Mouse (Mus musculus) hindbrain, embryonic 14.5 days (tissue): Measurements from ENCODE around the gene Gm340. TPM values are rescaled to one million over a fixed set of nuclear protein-coding genes. Genes with fewer than 3 reads are reported as not detected.

Experiments used
- ATAC-seq: fragments of 200-750 bp; cut with Nextera tagmentation; 2 replicates; pipeline ENCODE4 v1.8.0; 2017; ENCODE audit warnings: moderate number of reproducible peaks, mild to moderate bottlenecking, moderate TSS enrichment, moderate library complexity; ENCODE audit not compliant: low FRiP score
- DNase-seq: peaks from one replicate; pipeline ENCODE4 v3.0.0-alpha.2; 2015; ENCODE audit warnings: low spot score
- H3K27ac ChIP-seq: fragments of 300-500 bp; sonication (generic); 2 replicates; pipeline ENCODE4 v1.5.1; 2014; ENCODE audit warnings: mild to moderate bottlenecking, moderate library complexity
- H3K27me3 ChIP-seq: fragments of 300-500 bp; sonication (generic); 2 replicates; pipeline ENCODE4 v1.6.1; 2014; ENCODE audit warnings: mild to moderate bottlenecking, low read length, mixed read lengths; ENCODE audit not compliant: control insufficient read depth, insufficient read depth
- H3K36me3 ChIP-seq: fragments of 300-500 bp; sonication (generic); replicated peaks from 2 replicates; pipeline ENCODE4 v1.6.1; 2014; ENCODE audit not compliant: control insufficient read depth, insufficient read depth
- H3K4me1 ChIP-seq: fragments of 300-500 bp; sonication (generic); replicated peaks from 2 replicates; pipeline ENCODE4 v1.6.1; 2014; ENCODE audit warnings: antibody characterized with exemption, low read length, mixed read lengths; ENCODE audit not compliant: control insufficient read depth, insufficient read depth
- H3K4me2 ChIP-seq: fragments of 300-500 bp; sonication (generic); replicated peaks from 2 replicates; pipeline ENCODE4 v1.6.1; 2014; ENCODE audit warnings: mild to moderate bottlenecking, moderate library complexity
- H3K4me3 ChIP-seq: fragments of 300-500 bp; sonication (generic); replicated peaks from 2 replicates; pipeline ENCODE4 v1.5.1; 2014; ENCODE audit warnings: mild to moderate bottlenecking, low read length
- H3K9ac ChIP-seq: fragments of 300-500 bp; sonication (generic); 2 replicates; pipeline ENCODE4 v1.6.1; 2014
- H3K9me3 ChIP-seq: fragments of 300-500 bp; sonication (generic); 2 replicates; pipeline ENCODE4 v1.6.1; 2016; ENCODE audit warnings: low read length; ENCODE audit not compliant: control insufficient read depth
- WGBS: fragments of 180-500 bp; shearing (Covaris S2); extraction: QIAGEN DNeasy Blood & Tissue Kit; methylation state at CpG from one replicate; pipeline ENCODE4 v1.1.7; 2014; 5-methylcytosine and 5-hydroxymethylcytosine counted together
- polyA plus RNA-seq: library from polyadenylated mRNA; unstranded; fragments of >200 nt; fragmentation: Nextera tagmentation; extraction: Ambion mirVana; gene quantifications from 2 replicates; pipeline ENCODE4 v1.2.1, GENCODE M21; 2014

Gene Gm340
- polyA plus RNA-seq: 3.1 and 3.2 TPM in 2 replicates

- Histone ChIP-seq H3K4me3 (no peak within 1 kb of the TSS), H3K4me1 (no peaks in the 10 kb centered on the region), H3K27me3 (no peaks in the 10 kb centered on the region), H3K36me3 (peaks cover 50% of the 10 kb centered on the region), H3K9me3 (no peaks in the 10 kb centered on the region), H3K9ac (no peak within 1 kb of the TSS), H3K4me2 (no peak within 1 kb of the TSS), H3K27ac (no peak within 1 kb of the TSS)
- 94% methylated on average over 23 of the region's 23 CpGs for WGBS
- ATAC-seq (no peak), DNase-seq (no peak)
These were observed at the start of gene Gm340 for GRCm38 (mm10) chr19:41581706-41582420. Gene Gm340 (plus strand): TSS chr19:41582370.

GRCm38 (mm10) chr19:41534021-41534420 lies 48.1 kb upstream of the Gm340 start:
- Histone ChIP-seq H3K36me3 (no peaks in the 10 kb centered on the region), H3K4me2 (no peak overlapping the region), H3K9me3 (no peaks in the 10 kb centered on the region), H3K27me3 (no peaks in the 10 kb centered on the region), H3K4me3 (no peak overlapping the region), H3K9ac (no peak overlapping the region), H3K27ac (no peak overlapping the region), H3K4me1 (no peaks in the 10 kb centered on the region)
- DNase-seq (no peak), ATAC-seq (no peak)
- WGBS: 95% methylated on average over 3 of the region's 3 CpGs

GRCm38 (mm10) chr19:41556981-41557380 lies 25.2 kb upstream of the Gm340 start:
- Histone ChIP-seq H3K4me2 (no peak overlapping the region), H3K9me3 (no peaks in the 10 kb centered on the region), H3K4me3 (no peak overlapping the region), H3K27ac (no peak overlapping the region), H3K9ac (no peak overlapping the region), H3K27me3 (no peaks in the 10 kb centered on the region), H3K36me3 (peaks cover 45% of the 10 kb centered on the region), H3K4me1 (0 out of 2 replicates have a peak, but pooled peaks cover 4% of the 10 kb centered on the region)
- DNase-seq: no peak
- 88% methylated on average over 4 of the region's 4 CpGs for WGBS
- ATAC-seq: no peak

GRCm38 (mm10) chr19:41557491-41557890 lies 24.7 kb upstream of the Gm340 start:
- Histone ChIP-seq H3K36me3 (peaks cover 43% of the 10 kb centered on the region), H3K27ac (no peak overlapping the region), H3K9ac (no peak overlapping the region), H3K9me3 (no peaks in the 10 kb centered on the region), H3K27me3 (no peaks in the 10 kb centered on the region), H3K4me1 (0 out of 2 replicates have a peak, but pooled peaks cover 4% of the 10 kb centered on the region), H3K4me2 (no peak overlapping the region), H3K4me3 (no peak overlapping the region)
- ATAC-seq (no peak), DNase-seq (no peak)
- 95% methylated on average over 4 of the region's 4 CpGs for WGBS

GRCm38 (mm10) chr19:41558891-41559486 lies 23.2 kb upstream of the Gm340 start:
- ATAC-seq (no peak), DNase-seq (no peak)
- 70% methylated on average over 9 of the region's 9 CpGs for WGBS
- no peaks in the 10 kb centered on the region for H3K27me3 ChIP-seq
- H3K4me3 ChIP-seq: no peak overlapping the region
- H3K9me3 ChIP-seq: no peaks in the 10 kb centered on the region
- no peak overlapping the region for H3K4me2 ChIP-seq
- H3K9ac ChIP-seq: no peak overlapping the region
- peaks cover 39% of the 10 kb centered on the region for H3K36me3 ChIP-seq
- H3K4me1 ChIP-seq: 0 out of 2 replicates have a peak, but pooled peaks cover 4% of the 10 kb centered on the region
- no peak overlapping the region; the same call in 1 of the 2 replicates for H3K27ac ChIP-seq

GRCm38 (mm10) chr19:41560856-41561255 lies 21.3 kb upstream of the Gm340 start:
- no peak overlapping the region for H3K27ac ChIP-seq
- no peak overlapping the region for H3K4me3 ChIP-seq
- peaks cover 34% of the 10 kb centered on the region for H3K36me3 ChIP-seq
- no peak overlapping the region for H3K4me2 ChIP-seq
- WGBS: 95% methylated on average over 3 of the region's 3 CpGs
- ATAC-seq: no peak
- H3K4me1 ChIP-seq: 0 out of 2 replicates have a peak, but pooled peaks cover 4% of the 10 kb centered on the region
- DNase-seq: no peak
- no peaks in the 10 kb centered on the region for H3K27me3 ChIP-seq
- no peaks in the 10 kb centered on the region for H3K9me3 ChIP-seq
- no peak overlapping the region for H3K9ac ChIP-seq

GRCm38 (mm10) chr19:41568791-41569190 lies 13.4 kb upstream of the Gm340 start:
- ATAC-seq: no peak
- H3K36me3 ChIP-seq: no peaks in the 10 kb centered on the region
- H3K4me3 ChIP-seq: no peak overlapping the region
- no peaks in the 10 kb centered on the region for H3K9me3 ChIP-seq
- DNase-seq: no peak
- H3K27ac ChIP-seq: no peak overlapping the region
- no peaks in the 10 kb centered on the region for H3K27me3 ChIP-seq
- no peak overlapping the region for H3K9ac ChIP-seq
- H3K4me2 ChIP-seq: no peak overlapping the region
- WGBS: 87% methylated on average over 2 of the region's 2 CpGs
- no peaks in the 10 kb centered on the region for H3K4me1 ChIP-seq

GRCm38 (mm10) chr19:41573700-41574099 lies 8.5 kb upstream of the Gm340 start:
- Histone ChIP-seq H3K4me1 (no peaks in the 10 kb centered on the region), H3K4me2 (no peak overlapping the region), H3K9me3 (no peaks in the 10 kb centered on the region), H3K36me3 (peaks cover 3% of the 10 kb centered on the region; the same call in 1 of the 2 replicates), H3K4me3 (no peak overlapping the region), H3K27me3 (no peaks in the 10 kb centered on the region), H3K9ac (no peak overlapping the region), H3K27ac (no peak overlapping the region)
- ATAC-seq: no peak
- WGBS: 88% methylated on average over 2 of the region's 2 CpGs
- DNase-seq: no peak

GRCm38 (mm10) chr19:41577576-41577975 lies 4.6 kb upstream of the Gm340 start:
- Histone ChIP-seq H3K4me2 (no peak overlapping the region), H3K27me3 (no peaks in the 10 kb centered on the region), H3K27ac (no peak overlapping the region), H3K36me3 (peaks cover 15% of the 10 kb centered on the region), H3K9me3 (no peaks in the 10 kb centered on the region), H3K4me3 (no peak overlapping the region), H3K4me1 (no peaks in the 10 kb centered on the region), H3K9ac (no peak overlapping the region)
- DNase-seq (no peak), ATAC-seq (no peak)
